Mouse (Mus musculus) embryonic facial prominence, embryonic 10.5 days (tissue): ENCODE data around the gene H2-Q10. TPM values are rescaled to one million over a fixed set of nuclear protein-coding genes. Genes with fewer than 3 reads are reported as not detected.
"Not testable (repeated sequence)": the region's sequence is repeated elsewhere in the genome, so short reads cannot be mapped to it uniquely, and the experiment has no call there.

ENCODE experiments used
- DNase-seq: peaks from one replicate; pipeline ENCODE4 v3.0.0-alpha.2; 2017; ENCODE audit warnings: low spot score
- H3K27ac ChIP-seq: fragments of 300-500 bp; sonication (generic); replicated peaks from 2 replicates; pipeline ENCODE4 v1.5.1; 2016; ENCODE audit warnings: mild to moderate bottlenecking
- H3K27me3 ChIP-seq: fragments of 300-500 bp; sonication (generic); replicated peaks from 2 replicates; pipeline ENCODE4 v1.6.1; 2016; ENCODE audit warnings: low read depth, mild to moderate bottlenecking; ENCODE audit not compliant: poor library complexity, severe bottlenecking
- H3K36me3 ChIP-seq: fragments of 300-500 bp; sonication (generic); replicated peaks from 2 replicates; pipeline ENCODE4 v1.6.1; 2016; ENCODE audit warnings: mild to moderate bottlenecking, moderate library complexity
- H3K4me1 ChIP-seq: fragments of 300-500 bp; sonication (generic); 2 replicates; pipeline ENCODE4 v1.6.1; 2016
- H3K4me3 ChIP-seq: fragments of 300-500 bp; sonication (generic); 2 replicates; pipeline ENCODE4 v1.5.1; 2016; ENCODE audit warnings: mild to moderate bottlenecking, moderate library complexity
- H3K9me3 ChIP-seq: fragments of 300-500 bp; sonication (generic); 2 replicates; pipeline ENCODE4 v1.6.1; 2016; ENCODE audit warnings: mild to moderate bottlenecking
- WGBS: fragments of 180-500 bp; shearing (Covaris S2); methylation state at CpG from one replicate; pipeline ENCODE4 v1.1.7; 2016; 5-methylcytosine and 5-hydroxymethylcytosine counted together
- polyA plus RNA-seq: library from polyadenylated mRNA; unstranded; fragments of >200 nt; fragmentation: Nextera tagmentation; extraction: Ambion mirVana; gene quantifications from 2 replicates; pipeline ENCODE4 v1.2.1, GENCODE M21; 2016

H2-Q10 gene
- polyA plus RNA-seq, 1 experiment from 2014 or later: 0.39 TPM

GRCm38 (mm10) chr17:35435577-35435976 lies 34.3 kb upstream of the H2-Q10 start:
- DNase-seq, H3K4me3 ChIP-seq, H3K4me1 ChIP-seq, H3K27ac ChIP-seq, H3K9me3 ChIP-seq, H3K36me3 ChIP-seq: not testable (repeated sequence)
- WGBS: 77% methylated on average over 3 of the region's 3 CpGs
- H3K27me3 ChIP-seq: peaks cover 40% of the 10 kb centered on the region

GRCm38 (mm10) chr17:35437386-35437936 lies 32.4 kb upstream of the H2-Q10 start:
- H3K4me1 ChIP-seq, H3K27ac ChIP-seq, DNase-seq, H3K36me3 ChIP-seq, H3K4me3 ChIP-seq, H3K9me3 ChIP-seq: not testable (repeated sequence)
- 66% methylated on average over 1 of the region's 1 CpGs for WGBS
- peaks cover 40% of the 10 kb centered on the region for H3K27me3 ChIP-seq

- H3K4me3 ChIP-seq, H3K36me3 ChIP-seq, H3K4me1 ChIP-seq, H3K9me3 ChIP-seq, H3K27ac ChIP-seq, DNase-seq: not testable (repeated sequence)
- 84% methylated on average over 3 of the region's 3 CpGs for WGBS
- peaks cover 40% of the 10 kb centered on the region for H3K27me3 ChIP-seq
Observed at GRCm38 (mm10) chr17:35438395-35438794, 31.5 kb upstream of the H2-Q10 start.

GRCm38 (mm10) chr17:35438885-35439284 lies 31.0 kb upstream of the H2-Q10 start, which contains the start of gene H2-Q7:
H2-Q7 (plus strand) TSS chr17:35439155.
- peaks cover 40% of the 10 kb centered on the region for H3K27me3 ChIP-seq
- peak within 1 kb of the TSS; percentile 59 for H3K4me3 ChIP-seq
- DNase-seq: peak; percentile 77
- H3K27ac ChIP-seq: peak within 1 kb of the TSS; percentile 65
- not testable (repeated sequence) for H3K9me3 ChIP-seq, H3K36me3 ChIP-seq, H3K4me1 ChIP-seq
- WGBS: 2% methylated on average over 18 of the region's 18 CpGs

- not testable (repeated sequence) for H3K36me3 ChIP-seq, H3K9me3 ChIP-seq, H3K4me1 ChIP-seq
- WGBS: 1% methylated on average over 48 of the region's 48 CpGs
- peak; percentile 60 for DNase-seq
- H3K27me3 ChIP-seq: peaks cover 40% of the 10 kb centered on the region
- H3K27ac ChIP-seq: peak overlapping the region; percentile 65
- H3K4me3 ChIP-seq: peak overlapping the region; percentile 59
Observed at GRCm38 (mm10) chr17:35439295-35439747, 30.6 kb upstream of the H2-Q10 start.

GRCm38 (mm10) chr17:35439925-35440645 lies 29.8 kb upstream of the H2-Q10 start:
- not testable (repeated sequence) for H3K4me1 ChIP-seq, H3K27ac ChIP-seq, H3K9me3 ChIP-seq, H3K36me3 ChIP-seq
- 44% methylated on average over 27 of the region's 27 CpGs for WGBS
- Histone ChIP-seq H3K4me3 (peak overlapping the region; percentile 59; the same call in 1 of the 2 replicates), H3K27me3 (peaks cover 40% of the 10 kb centered on the region)
- peak; percentile 27 for DNase-seq

GRCm38 (mm10) chr17:35442376-35442775 lies 27.5 kb upstream of the H2-Q10 start:
- not testable (repeated sequence) for H3K27ac ChIP-seq, H3K4me3 ChIP-seq, H3K9me3 ChIP-seq, H3K4me1 ChIP-seq, DNase-seq, H3K36me3 ChIP-seq
- H3K27me3 ChIP-seq: peaks cover 32% of the 10 kb centered on the region
- WGBS: 91% methylated on average over 2 of the region's 2 CpGs

- not testable (repeated sequence) for H3K4me3 ChIP-seq, H3K9me3 ChIP-seq, DNase-seq, H3K4me1 ChIP-seq, H3K27ac ChIP-seq, H3K36me3 ChIP-seq
- peaks cover 14% of the 10 kb centered on the region for H3K27me3 ChIP-seq
- WGBS: 85% methylated on average over 2 of the region's 2 CpGs
Observed at GRCm38 (mm10) chr17:35444510-35444909, 25.4 kb upstream of the H2-Q10 start.

GRCm38 (mm10) chr17:35458247-35458646 lies 11.6 kb upstream of the H2-Q10 start:
- H3K36me3 ChIP-seq, H3K27me3 ChIP-seq: not testable (repeated sequence)
- no CpG with 5 or more reads among the region's 1 CpGs for WGBS

GRCm38 (mm10) chr17:35460513-35461341 lies 9.2 kb upstream of the H2-Q10 start:
- not testable (repeated sequence) for H3K36me3 ChIP-seq

More at GRCm38 (mm10) chr17:35458247-35458646, 11.6 kb upstream of the H2-Q10 start:
- H3K4me3 ChIP-seq, H3K9me3 ChIP-seq, H3K4me1 ChIP-seq, DNase-seq, H3K27ac ChIP-seq: not testable (repeated sequence)

GRCm38 (mm10) chr17:35465651-35466050 lies 4.2 kb upstream of the H2-Q10 start:
- H3K4me3 ChIP-seq, H3K9me3 ChIP-seq, H3K36me3 ChIP-seq, H3K27ac ChIP-seq: not testable (repeated sequence)
- H3K27me3 ChIP-seq: peaks cover 25% of the 10 kb centered on the region
- DNase-seq: peak; percentile 71
- peaks cover 13% of the 10 kb centered on the region for H3K4me1 ChIP-seq
- whole genome bisulfite sequencing: 6% methylated on average over 8 of the region's 8 CpGs

More at GRCm38 (mm10) chr17:35460513-35461341, 9.2 kb upstream of the H2-Q10 start:
- H3K27me3 ChIP-seq, H3K4me1 ChIP-seq, H3K9me3 ChIP-seq, H3K27ac ChIP-seq, H3K4me3 ChIP-seq, DNase-seq: not testable (repeated sequence)
- WGBS: 56% methylated on average over 3 of the region's 9 CpGs

GRCm38 (mm10) chr17:35468936-35469335 lies 953 bp upstream of the H2-Q10 start:
- H3K27me3 ChIP-seq: peaks cover 52% of the 10 kb centered on the region
- not testable (repeated sequence) for H3K4me3 ChIP-seq, DNase-seq, H3K9me3 ChIP-seq, H3K27ac ChIP-seq, H3K36me3 ChIP-seq
- peaks cover 15% of the 10 kb centered on the region for H3K4me1 ChIP-seq
- 68% methylated on average over 3 of the region's 3 CpGs for WGBS
